Mouse (Mus musculus) heart, adult 2 months (tissue): ENCODE measurements around the gene Ccl17.
"Not testable (repeated sequence)": the region's sequence is repeated elsewhere in the genome, so short reads cannot be mapped to it uniquely, and the experiment has no call there.

ENCODE experiments used
- CTCF ChIP-seq: fragments of 200-600 bp; IDR thresholded peaks from 2 replicates; pipeline ENCODE4 v1.8.1; 2022; ENCODE audit warnings: antibody characterized with exemption, mild to moderate bottlenecking, moderate library complexity
- POLR2A ChIP-seq: fragments of 200-500 bp; IDR thresholded peaks from 2 replicates; pipeline ENCODE4 v1.6.1; 2011; ENCODE audit warnings: mild to moderate bottlenecking, low read depth, low read length, control low read depth; ENCODE audit not compliant: insufficient read depth

- TF ChIP-seq POLR2A, CTCF: not testable (repeated sequence)
These were observed 23.7 kb downstream of the Ccl17 start for GRCm38 (mm10) chr8:94833901-94834405.
